Mouse (Mus musculus) hindbrain, embryonic 13.5 days (tissue): ENCODE measurements around the gene Tdpoz5. TPM values are rescaled to one million over a fixed set of nuclear protein-coding genes. Genes with fewer than 3 reads are reported as not detected.
"Not testable (repeated sequence)": the region's sequence is repeated elsewhere in the genome, so short reads cannot be mapped to it uniquely, and the experiment has no call there.

Experiments used
- ATAC-seq: fragments of 200-750 bp; cut with Nextera tagmentation; 2 replicates; pipeline ENCODE4 v1.8.0; 2017; ENCODE audit warnings: moderate TSS enrichment; ENCODE audit not compliant: low FRiP score
- H3K27ac ChIP-seq: fragments of 300-500 bp; sonication (generic); 2 replicates; pipeline ENCODE4 v1.5.1; 2015; ENCODE audit warnings: inconsistent platforms, mild to moderate bottlenecking, moderate library complexity
- H3K27me3 ChIP-seq: fragments of 300-500 bp; sonication (generic); 2 replicates; pipeline ENCODE4 v1.6.1; 2015; ENCODE audit warnings: mild to moderate bottlenecking, inconsistent platforms
- H3K36me3 ChIP-seq: fragments of 300-500 bp; sonication (generic); 2 replicates; pipeline ENCODE4 v1.6.1; 2015; ENCODE audit warnings: mild to moderate bottlenecking, inconsistent platforms
- H3K4me1 ChIP-seq: fragments of 300-500 bp; sonication (generic); replicated peaks from 2 replicates; pipeline ENCODE4 v1.6.1; 2015; ENCODE audit warnings: inconsistent platforms
- H3K4me2 ChIP-seq: fragments of 300-500 bp; sonication (generic); 2 replicates; pipeline ENCODE4 v1.6.1; 2015; ENCODE audit warnings: inconsistent platforms, mild to moderate bottlenecking, moderate library complexity
- H3K4me3 ChIP-seq: fragments of 300-500 bp; sonication (generic); 2 replicates; pipeline ENCODE4 v1.5.1; 2015; ENCODE audit warnings: mild to moderate bottlenecking, inconsistent platforms
- H3K9ac ChIP-seq: fragments of 300-500 bp; sonication (generic); 2 replicates; pipeline ENCODE4 v1.6.1; 2015; ENCODE audit warnings: mild to moderate bottlenecking, inconsistent platforms
- H3K9me3 ChIP-seq: fragments of 300-500 bp; sonication (generic); 2 replicates; pipeline ENCODE4 v1.6.1; 2016; ENCODE audit warnings: inconsistent platforms
- WGBS: fragments of 180-500 bp; shearing (Covaris S2); methylation state at CpG from one replicate; pipeline ENCODE4 v1.1.7; 2015; 5-methylcytosine and 5-hydroxymethylcytosine counted together
- polyA plus RNA-seq: library from polyadenylated mRNA; unstranded; fragments of >200 nt; fragmentation: Nextera tagmentation; extraction: Ambion mirVana; gene quantifications from 2 replicates; pipeline ENCODE4 v1.2.1, GENCODE M21; 2015

Tdpoz5 gene
- polyA plus RNA-seq = not detected in 2 replicates

DNA sequence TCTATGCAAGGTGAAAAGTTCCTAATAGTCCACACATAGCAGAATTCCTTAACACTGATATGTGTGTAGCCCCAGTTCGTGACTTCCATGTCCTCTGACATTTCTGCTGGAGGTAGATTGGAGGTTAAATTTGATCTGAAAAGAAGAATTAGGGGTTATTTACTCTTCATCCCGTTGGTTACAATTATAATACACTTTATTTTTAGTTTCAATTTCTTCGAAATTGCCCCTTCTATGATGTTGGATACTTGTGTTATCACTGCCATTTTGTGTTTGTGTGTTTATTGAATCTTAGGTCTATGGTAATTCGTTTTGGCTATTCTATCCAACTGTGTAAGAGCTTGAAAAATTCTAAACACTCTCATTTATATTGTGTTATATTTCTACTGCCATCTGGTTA, at the start of gene Tdpoz5:
Gene Tdpoz5 (minus strand): TSS at position 101 of the 400 bp plus-strand sequence.
- not testable (repeated sequence) for ATAC-seq, H3K4me3 ChIP-seq
- WGBS = 84% methylated on average over 3 of the region's 4 CpGs

DNA sequence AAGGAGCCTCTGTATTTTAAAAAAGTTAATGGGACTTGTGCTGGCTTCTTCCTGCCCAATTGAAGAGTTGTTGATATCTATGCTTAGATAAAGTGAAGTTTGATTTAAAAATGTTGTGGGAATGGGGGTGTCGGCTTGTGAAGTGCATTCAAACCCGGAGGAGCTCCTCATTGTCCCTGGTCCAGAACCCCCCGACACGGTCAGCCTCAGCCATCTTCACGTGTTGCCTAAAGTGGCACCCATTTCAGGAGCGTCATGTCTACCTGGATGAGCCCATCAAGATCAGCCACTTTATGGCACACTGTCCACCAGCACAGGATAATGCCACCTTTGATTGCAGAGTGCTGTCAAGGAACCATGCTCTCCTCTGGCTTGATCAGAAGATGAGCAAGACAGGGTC, 7.8 kb upstream of the Tdpoz5 start:
- H3K9me3 ChIP-seq, H3K9ac ChIP-seq, H3K36me3 ChIP-seq, H3K4me2 ChIP-seq, H3K27me3 ChIP-seq, H3K4me1 ChIP-seq, ATAC-seq, H3K27ac ChIP-seq, H3K4me3 ChIP-seq: not testable (repeated sequence)
- WGBS = 92% methylated on average over 6 of the region's 6 CpGs

More for the DNA sequence above, at the start of gene Tdpoz5:
- H3K4me1 ChIP-seq, H3K27me3 ChIP-seq, H3K27ac ChIP-seq, H3K9me3 ChIP-seq, H3K9ac ChIP-seq, H3K4me2 ChIP-seq, H3K36me3 ChIP-seq: not testable (repeated sequence)

DNA sequence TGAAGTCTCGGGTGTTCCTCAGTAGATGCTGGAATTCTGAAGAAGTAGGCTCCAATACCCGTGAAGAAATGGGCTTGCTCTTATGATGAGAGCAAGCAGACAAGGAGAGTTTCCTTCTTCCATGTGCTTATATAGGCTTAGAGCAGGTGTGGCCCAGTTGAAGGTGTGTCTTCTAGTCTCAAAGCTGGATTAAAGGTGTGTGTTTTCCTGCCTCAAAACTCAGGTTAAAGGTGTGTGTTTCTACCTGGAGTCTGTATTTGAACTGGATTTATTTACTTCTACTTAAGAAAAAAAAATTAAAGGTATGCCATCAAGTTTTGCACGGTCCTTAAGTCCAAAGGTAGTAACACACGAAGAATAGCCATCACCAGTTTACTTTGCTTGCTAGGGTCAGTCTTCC, 17.7 kb downstream of the Tdpoz5 start, which contains the start of gene Gm9117:
Gene Gm9117 (minus strand): TSS at position 101 of the 400 bp plus-strand sequence.
- not testable (repeated sequence) for H3K4me3 ChIP-seq, H3K4me1 ChIP-seq, H3K27me3 ChIP-seq, ATAC-seq, H3K36me3 ChIP-seq, H3K4me2 ChIP-seq, H3K9ac ChIP-seq, H3K9me3 ChIP-seq, H3K27ac ChIP-seq
- 85% methylated on average over 4 of the region's 4 CpGs for WGBS

DNA sequence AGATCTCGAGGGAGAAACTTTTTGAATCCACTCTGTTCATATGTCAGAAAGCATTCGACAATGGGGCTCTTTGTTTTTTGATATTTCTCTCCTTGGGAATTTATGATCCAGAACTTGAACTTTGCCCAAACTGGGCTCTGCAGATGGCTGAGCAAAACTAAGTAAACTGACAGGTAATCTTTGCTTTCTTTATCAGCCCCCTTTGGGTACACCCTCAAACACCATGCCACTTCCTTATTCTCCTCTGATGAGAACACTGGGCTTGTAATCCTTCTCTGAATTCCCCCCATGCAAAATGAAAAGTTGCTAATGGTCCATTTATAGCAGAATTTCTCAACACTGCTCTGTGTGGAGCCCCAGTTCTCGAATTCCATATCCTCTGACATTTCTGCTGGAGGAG, 22.7 kb downstream of the Tdpoz5 start:
- not testable (repeated sequence) for H3K9ac ChIP-seq, H3K27me3 ChIP-seq, H3K4me3 ChIP-seq, H3K36me3 ChIP-seq, H3K4me2 ChIP-seq, H3K4me1 ChIP-seq, H3K27ac ChIP-seq, H3K9me3 ChIP-seq, ATAC-seq
- WGBS = 17% methylated on average over 1 of the region's 3 CpGs

Other genes starting within 250 kb of the Tdpoz5 start
- gene Gm5773, start 188.3 kb downstream of the Tdpoz5 start, polyA plus RNA-seq = not detected in 2 replicates
- not detected in 2 replicates for gene Tdpoz4, start 164.9 kb downstream of the Tdpoz5 start, polyA plus RNA-seq
- not detected in 2 replicates for gene Tdpoz3, start 135.3 kb downstream of the Tdpoz5 start, polyA plus RNA-seq
- not detected in 2 replicates for gene Gm9117, start 17.8 kb downstream of the Tdpoz5 start, polyA plus RNA-seq
- not detected in 2 replicates for gene Gm9125, start 93.6 kb upstream of the Tdpoz5 start, polyA plus RNA-seq
- gene Gm10697, start 111.3 kb upstream of the Tdpoz5 start, polyA plus RNA-seq = not detected in 2 replicates
- gene Gm10696, start 216.9 kb upstream of the Tdpoz5 start, polyA plus RNA-seq = not detected in 2 replicates
- gene Gm5286, start 235.4 kb upstream of the Tdpoz5 start, polyA plus RNA-seq = not detected in 2 replicates